Mouse (Mus musculus): ENCODE data around the gene Atp6v1e1.

DNA sequence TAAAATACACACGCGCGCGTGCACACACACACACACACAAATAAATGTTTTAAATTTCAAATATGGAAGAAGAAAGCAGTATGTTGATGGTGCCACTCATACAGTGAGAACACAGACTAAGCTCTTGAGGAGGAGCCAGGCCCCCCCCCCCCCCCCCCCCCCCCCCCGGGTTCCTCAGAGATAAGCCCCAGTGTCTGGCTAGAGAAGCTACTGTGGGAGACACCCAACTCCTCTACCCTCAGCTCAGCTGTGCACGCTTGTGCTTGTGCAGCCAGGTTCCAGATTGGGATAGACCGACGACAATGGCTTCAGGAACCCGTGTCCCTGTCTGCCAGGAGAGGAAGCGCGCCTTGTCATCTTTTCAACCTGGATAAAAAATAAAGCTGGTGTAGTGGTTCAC, 32.4 kb downstream of the Atp6v1e1 start:
- TF ChIP-seq POLR2A (IDR thresholded peaks at IDR 0.05; ENCODE audit: control insufficient read depth, low read depth, low read length) (no peak), CTCF (IDR thresholded peaks at IDR 0.05; ENCODE audit: control insufficient read depth, insufficient read depth, insufficient replicate concordance, low read depth, low read length) (no peak)

All from testis, adult 2 months (tissue).